Mouse (Mus musculus) stomach, postnatal 0 days (tissue): Measurements from ENCODE around the gene Cops7b.

Experiments used
- CTCF ChIP-seq: IDR thresholded peaks from 2 replicates; pipeline ENCODE4 v1.5.1; 2016; ENCODE audit warnings: antibody characterized with exemption, low read depth, mild to moderate bottlenecking, moderate library complexity
- EP300 ChIP-seq: optimal IDR thresholded peaks from 2 replicates; pipeline ENCODE3; 2016; ENCODE audit warnings: antibody characterized with exemption

- TF ChIP-seq CTCF, result no peak
- no peak for TF ChIP-seq EP300
Observed at GRCm38 (mm10) chr1:86633434-86633833, 50.7 kb downstream of the Cops7b start.
